Mouse (Mus musculus): ENCODE measurements around the gene Pdlim7. TPM values are rescaled to one million over a fixed set of nuclear protein-coding genes. Genes with fewer than 3 reads are reported as not detected.

Gene Pdlim7
- total RNA-seq, 2 experiments from 2014 or later = 588 to 612 TPM

GRCm38 (mm10) chr13:55472132-55473022 lies 41.1 kb downstream of the Pdlim7 start:
- intact Hi-C loops (cut with DNase I; ENCODE audit: low total_unique reads) = no loop called here

GRCm38 (mm10) chr13:55471819-55472131 lies 41.7 kb downstream of the Pdlim7 start:
- intact Hi-C loops (cut with DNase I; ENCODE audit: low total_unique reads) = no loop called here
- no peak for DNase-seq

More at GRCm38 (mm10) chr13:55472132-55473022, 41.1 kb downstream of the Pdlim7 start:
- DNase-seq = peak; percentile 58

- intact Hi-C loops (cut with DNase I; ENCODE audit: low total_unique reads) = no loop called here
- peak; percentile 84 for DNase-seq
Observed at GRCm38 (mm10) chr13:55471156-55471818, 42.2 kb downstream of the Pdlim7 start.

- intact Hi-C loops (cut with DNase I; ENCODE audit: low total_unique reads) = no loop called here
- DNase-seq = no peak
Observed at GRCm38 (mm10) chr13:55470372-55470771, 43.1 kb downstream of the Pdlim7 start.

GRCm38 (mm10) chr13:55468851-55469560 lies 44.5 kb downstream of the Pdlim7 start:
- peak; percentile 63 for DNase-seq
- intact Hi-C loops (cut with DNase I; ENCODE audit: low total_unique reads) = loop anchor here (2.0 kb wide), 1 partner anchor 48 kb away; no protein-coding TSS in a partner anchor

- DNase-seq = no peak
- intact Hi-C loops (cut with DNase I; ENCODE audit: low total_unique reads) = no loop called here
Observed at GRCm38 (mm10) chr13:55465830-55466440, 47.5 kb downstream of the Pdlim7 start.

GRCm38 (mm10) chr13:55465184-55465583 lies 48.3 kb downstream of the Pdlim7 start:
- intact Hi-C loops (cut with DNase I; ENCODE audit: low total_unique reads) = no loop called here
- DNase-seq = no peak

GRCm38 (mm10) chr13:55464027-55464884 lies 49.2 kb downstream of the Pdlim7 start, which contains the start of gene Prr7:
Gene Prr7 (plus strand): TSS chr13:55464267.
- intact Hi-C loops (cut with DNase I; ENCODE audit: low total_unique reads) = no loop called here
- peak; percentile 63 for DNase-seq

GRCm38 (mm10) chr13:55463399-55464026 lies 50.0 kb downstream of the Pdlim7 start:
- no peak for DNase-seq
- intact Hi-C loops (cut with DNase I; ENCODE audit: low total_unique reads) = no loop called here

GRCm38 (mm10) chr13:55462965-55463364 lies 50.5 kb downstream of the Pdlim7 start:
- intact Hi-C loops (cut with DNase I; ENCODE audit: low total_unique reads) = no loop called here
- no peak for DNase-seq

GRCm38 (mm10) chr13:55451785-55452549 lies 61.5 kb downstream of the Pdlim7 start:
- peak; percentile 35 for DNase-seq

GRCm38 (mm10) chr13:55451296-55451695 lies 62.2 kb downstream of the Pdlim7 start:
- peak; percentile 8 for DNase-seq
- intact Hi-C loops (cut with DNase I; ENCODE audit: low total_unique reads) = no loop called here

More at GRCm38 (mm10) chr13:55451785-55452549, 61.5 kb downstream of the Pdlim7 start:
- intact Hi-C loops (cut with DNase I; ENCODE audit: low total_unique reads) = no loop called here

GRCm38 (mm10) chr13:55450511-55450980 lies 62.9 kb downstream of the Pdlim7 start:
- peak; percentile 86 for DNase-seq
- intact Hi-C loops (cut with DNase I; ENCODE audit: low total_unique reads) = no loop called here

GRCm38 (mm10) chr13:55449679-55450441 lies 63.6 kb downstream of the Pdlim7 start:
- peak; percentile 11 for DNase-seq
- intact Hi-C loops (cut with DNase I; ENCODE audit: low total_unique reads) = no loop called here

GRCm38 (mm10) chr13:55449205-55449604 lies 64.3 kb downstream of the Pdlim7 start:
- peak; percentile 4 for DNase-seq

GRCm38 (mm10) chr13:55448131-55448530 lies 65.3 kb downstream of the Pdlim7 start:
- intact Hi-C loops (cut with DNase I; ENCODE audit: low total_unique reads) = no loop called here
- DNase-seq = no peak

More at GRCm38 (mm10) chr13:55449205-55449604, 64.3 kb downstream of the Pdlim7 start:
- intact Hi-C loops (cut with DNase I; ENCODE audit: low total_unique reads) = no loop called here

GRCm38 (mm10) chr13:55447543-55447943 lies 65.9 kb downstream of the Pdlim7 start:
- peak; percentile 6 for DNase-seq
- intact Hi-C loops (cut with DNase I; ENCODE audit: low total_unique reads) = no loop called here
